Mouse (Mus musculus) myocyte (in vitro differentiated cells): ENCODE measurements around the gene Pak4. TPM values are rescaled to one million over a fixed set of nuclear protein-coding genes. Genes with fewer than 3 reads are reported as not detected.

Experiments
- H3K27me3 ChIP-seq: one replicate; pipeline ENCODE4 v1.6.1; 2011; ENCODE audit not compliant: control insufficient read depth, insufficient read depth, insufficient read length
- H3K36me3 ChIP-seq: one replicate; pipeline ENCODE4 v1.6.1; 2011; ENCODE audit not compliant: control insufficient read depth, insufficient read depth
- H3K4me2 ChIP-seq: one replicate; pipeline ENCODE4 v1.6.1; 2011; ENCODE audit warnings: low read depth, control low read depth
- H3K4me3 ChIP-seq: one replicate; pipeline ENCODE4 v1.5.1; 2011; ENCODE audit warnings: mild to moderate bottlenecking, control low read depth, moderate library complexity
- H3K79me2 ChIP-seq: one replicate; pipeline ENCODE4 v1.6.1; 2011; ENCODE audit not compliant: control insufficient read depth, insufficient read depth
- H3ac ChIP-seq: one replicate; pipeline ENCODE4 v1.6.1; 2011; ENCODE audit not compliant: control insufficient read depth, insufficient read length
- CEBPB ChIP-seq: IDR thresholded peaks from 2 replicates; pipeline ENCODE4 v1.6.1; 2011; ENCODE audit warnings: mild to moderate bottlenecking, moderate library complexity; ENCODE audit not compliant: poor library complexity, insufficient read depth, severe bottlenecking
- E2F4 ChIP-seq: IDR thresholded peaks from one replicate; pipeline ENCODE4 v1.6.1; 2011; ENCODE audit warnings: mild to moderate bottlenecking, control low read depth, moderate library complexity; ENCODE audit not compliant: insufficient read depth
- MAX ChIP-seq: IDR thresholded peaks from one replicate; pipeline ENCODE4 v1.6.1; 2011; ENCODE audit warnings: low read depth, mild to moderate bottlenecking, control low read depth
- MYOD1 ChIP-seq, 3 experiments: IDR thresholded peaks; one replicate each; pipeline ENCODE4 v1.6.1; 2011; ENCODE audit warnings: control low read depth in 2 of 3, low read depth in 2 of 3, mild to moderate bottlenecking in 2 of 3, moderate library complexity in 1 of 3; ENCODE audit not compliant: insufficient read length in 2 of 3, control insufficient read depth in 1 of 3
- MYOG ChIP-seq, 3 experiments: IDR thresholded peaks; one replicate each; pipeline ENCODE4 v1.6.1; 2011; ENCODE audit warnings: control low read depth in 2 of 3, low read depth in 2 of 3, mild to moderate bottlenecking in 2 of 3; ENCODE audit not compliant: insufficient read length in 2 of 3, control insufficient read depth in 1 of 3, insufficient read depth in 1 of 3
- POLR2A ChIP-seq: IDR thresholded peaks from one replicate; pipeline ENCODE4 v1.6.1; 2011; ENCODE audit warnings: low read depth, mild to moderate bottlenecking, control low read depth, moderate library complexity; ENCODE audit not compliant: insufficient read length
- POLR2AphosphoS2 ChIP-seq: IDR thresholded peaks from one replicate; pipeline ENCODE4 v1.6.1; 2011; ENCODE audit warnings: low read depth, control low read depth; ENCODE audit not compliant: insufficient read length
- REST ChIP-seq: IDR thresholded peaks from one replicate; pipeline ENCODE4 v1.6.1; 2011; ENCODE audit warnings: mild to moderate bottlenecking, control low read depth, moderate library complexity; ENCODE audit not compliant: insufficient read depth, insufficient read length
- SRF ChIP-seq: IDR thresholded peaks from one replicate; pipeline ENCODE4 v1.6.1; 2011; ENCODE audit warnings: low read depth; ENCODE audit not compliant: control insufficient read depth, insufficient read length
- TCF12 ChIP-seq: IDR thresholded peaks from one replicate; pipeline ENCODE4 v1.6.1; 2011; ENCODE audit warnings: mild to moderate bottlenecking, control low read depth; ENCODE audit not compliant: poor library complexity, insufficient read depth, severe bottlenecking
- TCF3 ChIP-seq: IDR thresholded peaks from one replicate; pipeline ENCODE4 v1.6.1; 2011; ENCODE audit warnings: low read depth, control low read depth; ENCODE audit not compliant: insufficient read length
- USF1 ChIP-seq: IDR thresholded peaks from one replicate; pipeline ENCODE4 v1.6.1; 2011; ENCODE audit warnings: low read depth, mild to moderate bottlenecking, control low read depth, moderate library complexity
- polyA plus RNA-seq: library from polyadenylated mRNA; unstranded; fragments of >200 nt; fragmentation: generic; extraction: Trizol; gene quantifications from one replicate; pipeline ENCODE4 v1.2.1, GENCODE M21; 2012; ENCODE audit warnings: missing spikeins

Pak4 gene
- polyA plus RNA-seq, 1 experiment, result 27.5 TPM

GRCm38 (mm10) chr7:28598951-28599350 lies 966 bp upstream of the Pak4 start:
- peak overlapping the region; percentile 76 for H3K4me3 ChIP-seq
- no peaks in the 10 kb centered on the region for H3K27me3 ChIP-seq
- peak overlapping the region; percentile 95 for H3K4me2 ChIP-seq
- TF ChIP-seq TCF3, result no peak
- no peak for TF ChIP-seq REST
- TF ChIP-seq POLR2AphosphoS2, result no peak
- TF ChIP-seq TCF12, result no peak
- no peak for TF ChIP-seq MAX
- no peak for TF ChIP-seq CEBPB
- TF ChIP-seq MYOG (IDR thresholded peaks at IDR 0.05; ENCODE audit: control insufficient read depth in 1 of 3, insufficient read depth in 1 of 3, insufficient read length in 2 of 3, low read depth in 2 of 3), result no peak
- no peak for TF ChIP-seq SRF
- no peak overlapping the region for H3ac ChIP-seq
- no peaks in the 10 kb centered on the region for H3K36me3 ChIP-seq
- peaks cover 38% of the 10 kb centered on the region for H3K79me2 ChIP-seq

- H3ac ChIP-seq, result peak overlapping the region; percentile 35
- no peaks in the 10 kb centered on the region for H3K27me3 ChIP-seq
- H3K36me3 ChIP-seq, result no peaks in the 10 kb centered on the region
- peak overlapping the region; percentile 76 for H3K4me3 ChIP-seq
- peaks cover 50% of the 10 kb centered on the region for H3K79me2 ChIP-seq
- peak overlapping the region; percentile 92 for H3K4me2 ChIP-seq
- TF ChIP-seq MYOD1 (IDR thresholded peaks at IDR 0.05; ENCODE audit: control insufficient read depth in 1 of 3, insufficient read length in 2 of 3, low read depth in 2 of 3) (no peak), MYOG (IDR thresholded peaks at IDR 0.05; ENCODE audit: control insufficient read depth in 1 of 3, insufficient read depth in 1 of 3, insufficient read length in 2 of 3, low read depth in 2 of 3) (no peak), POLR2AphosphoS2 (no peak), POLR2A (no peak), SRF (no peak), MAX (no peak), REST (no peak), USF1 (no peak), CEBPB (no peak), TCF3 (no peak), TCF12 (no peak), E2F4 (no peak)
These were observed 761 bp downstream of the Pak4 start for GRCm38 (mm10) chr7:28597277-28597570.

- Histone ChIP-seq H3K36me3 (no peaks in the 10 kb centered on the region), H3ac (peak overlapping the region; percentile 35), H3K4me2 (peak overlapping the region; percentile 92), H3K4me3 (peak overlapping the region; percentile 76), H3K79me2 (peaks cover 54% of the 10 kb centered on the region), H3K27me3 (no peaks in the 10 kb centered on the region)
- peak in 1 of 3 experiments; percentile 16 for TF ChIP-seq MYOG (IDR thresholded peaks at IDR 0.05; ENCODE audit: control insufficient read depth in 1 of 3, insufficient read depth in 1 of 3, insufficient read length in 2 of 3, low read depth in 2 of 3)
- TF ChIP-seq TCF12, result no peak
- TF ChIP-seq POLR2A, result no peak
- TF ChIP-seq POLR2AphosphoS2, result no peak
- no peak for TF ChIP-seq USF1
- TF ChIP-seq E2F4, result no peak
These were observed 1.3 kb downstream of the Pak4 start for GRCm38 (mm10) chr7:28596436-28597276.

- peak overlapping the region; percentile 76 for H3K4me3 ChIP-seq
- peaks cover 62% of the 10 kb centered on the region for H3K79me2 ChIP-seq
- no peaks in the 10 kb centered on the region for H3K27me3 ChIP-seq
- peak overlapping the region; percentile 92 for H3K4me2 ChIP-seq
- H3ac ChIP-seq, result no peak overlapping the region
- no peaks in the 10 kb centered on the region for H3K36me3 ChIP-seq
- TF ChIP-seq USF1 (no peak), POLR2AphosphoS2 (no peak), MYOD1 (IDR thresholded peaks at IDR 0.05; ENCODE audit: control insufficient read depth in 1 of 3, insufficient read length in 2 of 3, low read depth in 2 of 3) (no peak), CEBPB (no peak), POLR2A (no peak), REST (no peak), TCF12 (no peak), E2F4 (no peak), MAX (no peak), TCF3 (no peak), SRF (no peak), MYOG (IDR thresholded peaks at IDR 0.05; ENCODE audit: control insufficient read depth in 1 of 3, insufficient read depth in 1 of 3, insufficient read length in 2 of 3, low read depth in 2 of 3) (no peak)
These were observed 2.1 kb downstream of the Pak4 start for GRCm38 (mm10) chr7:28595751-28596435.
